Mouse (Mus musculus) ES-Bruce4 (cell line): ENCODE data around the gene Qser1. TPM values are rescaled to one million over a fixed set of nuclear protein-coding genes. Genes with fewer than 3 reads are reported as not detected.
A peak's percentile ranks its signal among the peaks of the same experiment; 100 is the strongest.

Experiments used
- H3K27ac ChIP-seq: 2 replicates; pipeline ENCODE4 v1.5.1; 2012; ENCODE audit warnings: low read length, inconsistent platforms; ENCODE audit not compliant: insufficient read depth
- H3K27me3 ChIP-seq: 2 replicates; pipeline ENCODE4 v1.6.1; 2012; ENCODE audit warnings: mild to moderate bottlenecking, low read length, inconsistent platforms; ENCODE audit not compliant: control insufficient read depth, poor library complexity, insufficient read depth, severe bottlenecking
- H3K36me3 ChIP-seq: 2 replicates; pipeline ENCODE4 v1.6.1; 2012; ENCODE audit warnings: inconsistent platforms, mild to moderate bottlenecking, low read length, moderate library complexity; ENCODE audit not compliant: control insufficient read depth, poor library complexity, insufficient read depth, severe bottlenecking
- H3K4me1 ChIP-seq: one replicate; pipeline ENCODE4 v1.8.1; 2011; ENCODE audit warnings: low read length; ENCODE audit not compliant: control insufficient read depth, insufficient read depth
- H3K4me3 ChIP-seq: 2 replicates; pipeline ENCODE4 v1.5.1; 2011; ENCODE audit warnings: low read depth, mild to moderate bottlenecking, low read length
- H3K9ac ChIP-seq: 2 replicates; pipeline ENCODE4 v1.6.1; 2012; ENCODE audit warnings: low read depth, mild to moderate bottlenecking, inconsistent platforms; ENCODE audit not compliant: poor library complexity, severe bottlenecking
- H3K9me3 ChIP-seq: replicated peaks from 2 replicates; pipeline ENCODE4 v1.6.1; 2012; ENCODE audit warnings: mild to moderate bottlenecking, low read length, inconsistent platforms; ENCODE audit not compliant: control insufficient read depth, poor library complexity, insufficient read depth, severe bottlenecking
- CTCF ChIP-seq: IDR thresholded peaks from one replicate; pipeline ENCODE4 v1.8.1; 2011; ENCODE audit warnings: low read depth, low read length
- EP300 ChIP-seq: IDR thresholded peaks from 2 replicates; pipeline ENCODE4 v1.6.1; 2011; ENCODE audit warnings: low read depth, low read length; ENCODE audit not compliant: insufficient read depth
- POLR2A ChIP-seq: IDR thresholded peaks from one replicate; pipeline ENCODE4 v1.8.1; 2011; ENCODE audit warnings: low read length; ENCODE audit not compliant: insufficient read depth
- polyA plus RNA-seq: library from polyadenylated mRNA; stranded (reverse); fragments of >200 nt; gene quantifications from 2 replicates; pipeline ENCODE4 v1.2.4, GENCODE M21; 2011; ENCODE audit warnings: low read depth; ENCODE audit not compliant: missing spikeins, insufficient read depth, insufficient read length

The Qser1 gene
- polyA plus RNA-seq, 1 experiment = 47.6 TPM

GRCm38 (mm10) chr2:104750611-104751010, 65.9 kb downstream of the Qser1 start:
- H3K36me3 ChIP-seq = no peaks in the 10 kb centered on the region
- H3K9ac ChIP-seq = no peak overlapping the region
- no peaks in the 10 kb centered on the region for H3K27me3 ChIP-seq
- no peak overlapping the region for H3K27ac ChIP-seq
- H3K4me1 ChIP-seq = no peaks in the 10 kb centered on the region
- no peak overlapping the region for H3K4me3 ChIP-seq
- no peaks in the 10 kb centered on the region for H3K9me3 ChIP-seq
- no peak for TF ChIP-seq EP300
- peak; percentile 28 for TF ChIP-seq CTCF
- no peak for TF ChIP-seq POLR2A

GRCm38 (mm10) chr2:104748652-104749183, 67.8 kb downstream of the Qser1 start:
- TF ChIP-seq CTCF (no peak), POLR2A (no peak), EP300 (no peak)
- Histone ChIP-seq H3K4me3 (no peak overlapping the region), H3K9ac (no peak overlapping the region), H3K36me3 (no peaks in the 10 kb centered on the region), H3K4me1 (no peaks in the 10 kb centered on the region), H3K27me3 (no peaks in the 10 kb centered on the region), H3K27ac (no peak overlapping the region), H3K9me3 (no peaks in the 10 kb centered on the region)

- peak overlapping the region; percentile 50 for H3K4me3 ChIP-seq
- H3K4me1 ChIP-seq = no peaks in the 10 kb centered on the region
- no peak overlapping the region for H3K9ac ChIP-seq
- no peaks in the 10 kb centered on the region for H3K27me3 ChIP-seq
- no peaks in the 10 kb centered on the region for H3K9me3 ChIP-seq
- no peak overlapping the region for H3K27ac ChIP-seq
- H3K36me3 ChIP-seq = no peaks in the 10 kb centered on the region
- TF ChIP-seq CTCF = no peak
- no peak for TF ChIP-seq EP300
- no peak for TF ChIP-seq POLR2A
Observed at GRCm38 (mm10) chr2:104746251-104746650, 70.3 kb downstream of the Qser1 start.

GRCm38 (mm10) chr2:104743971-104744370, 72.6 kb downstream of the Qser1 start:
- no peak overlapping the region for H3K9ac ChIP-seq
- H3K27ac ChIP-seq = no peak overlapping the region
- no peaks in the 10 kb centered on the region for H3K27me3 ChIP-seq
- no peaks in the 10 kb centered on the region for H3K9me3 ChIP-seq
- peak; percentile 30 for TF ChIP-seq CTCF
- TF ChIP-seq EP300 = no peak
- TF ChIP-seq POLR2A = no peak
- H3K36me3 ChIP-seq = no peaks in the 10 kb centered on the region
- H3K4me1 ChIP-seq = no peaks in the 10 kb centered on the region
- no peak overlapping the region for H3K4me3 ChIP-seq

GRCm38 (mm10) chr2:104743160-104743559, 73.4 kb downstream of the Qser1 start:
- Histone ChIP-seq H3K9ac (peak overlapping the region; percentile 97), H3K9me3 (no peaks in the 10 kb centered on the region), H3K27me3 (no peaks in the 10 kb centered on the region), H3K4me1 (no peaks in the 10 kb centered on the region), H3K27ac (peak overlapping the region; percentile 30; the same call in 1 of the 2 replicates), H3K4me3 (peak overlapping the region; percentile 50), H3K36me3 (no peaks in the 10 kb centered on the region)
- TF ChIP-seq EP300 (no peak), POLR2A (no peak), CTCF (no peak)

GRCm38 (mm10) chr2:104742741-104743064, 73.9 kb downstream of the Qser1 start, which contains the start of gene Depdc7:
Depdc7 (minus strand) TSS chr2:104742878.
- Histone ChIP-seq H3K4me3 (peak within 1 kb of the TSS; percentile 67), H3K9me3 (no peaks in the 10 kb centered on the region), H3K27ac (peak within 1 kb of the TSS; percentile 30; the same call in 1 of the 2 replicates), H3K27me3 (no peaks in the 10 kb centered on the region), H3K4me1 (no peaks in the 10 kb centered on the region), H3K36me3 (no peaks in the 10 kb centered on the region), H3K9ac (peak within 1 kb of the TSS; percentile 97)
- peak; percentile 53; the same call in 1 of the 2 replicates for TF ChIP-seq EP300
- no peak for TF ChIP-seq CTCF
